Mouse (Mus musculus): Measurements from ENCODE around the gene Olfr553.
"Not testable (repeated sequence)": the region's sequence is repeated elsewhere in the genome, so short reads cannot be mapped to it uniquely, and the experiment has no call there.

Olfr553 gene

DNA sequence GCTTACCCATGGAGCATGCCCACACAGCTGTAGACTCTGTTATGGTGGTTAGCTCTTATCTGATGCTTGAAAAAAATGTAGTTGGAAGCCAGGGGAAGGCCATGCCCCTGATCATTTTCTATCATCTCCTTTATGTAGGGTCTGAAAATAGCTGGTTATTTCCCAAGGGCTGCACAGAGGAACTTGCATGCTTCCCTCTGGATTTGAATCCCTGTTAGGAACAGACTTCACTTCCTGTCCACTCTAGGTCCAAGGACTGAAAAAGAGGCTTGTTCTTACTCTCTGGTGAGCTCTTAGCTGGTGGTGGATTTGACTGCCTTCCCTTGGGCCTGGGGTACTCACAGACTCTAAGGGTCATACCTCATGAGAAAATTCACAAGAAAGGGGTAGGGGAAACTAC lies at the start of gene Olfr553:
TSS of gene Olfr553 (minus strand) at position 101 of the 400 bp plus-strand sequence.
- no peak for DNase-seq (ENCODE audit: low spot score)

DNA sequence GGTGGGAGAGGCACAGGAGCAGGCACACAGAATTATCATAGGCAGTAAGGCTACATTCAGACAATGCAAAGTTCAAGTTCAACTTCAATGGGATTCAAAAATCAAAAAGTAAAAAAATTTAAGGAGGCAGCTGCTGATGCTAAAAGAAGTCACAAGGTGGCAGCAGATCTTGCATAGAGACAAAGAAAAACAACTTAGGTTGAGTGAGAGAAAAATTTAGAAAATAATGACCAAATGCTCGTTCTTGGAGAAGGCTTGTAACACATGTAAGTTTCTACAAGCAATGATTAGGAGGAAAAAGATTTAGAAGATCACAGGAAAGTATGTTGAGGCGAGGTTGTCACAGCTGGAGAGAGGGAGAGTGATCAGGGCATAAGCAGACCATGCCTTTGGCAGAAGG lies 47.4 kb upstream of the Olfr553 start:
- no peak for DNase-seq (ENCODE audit: low spot score)

DNA sequence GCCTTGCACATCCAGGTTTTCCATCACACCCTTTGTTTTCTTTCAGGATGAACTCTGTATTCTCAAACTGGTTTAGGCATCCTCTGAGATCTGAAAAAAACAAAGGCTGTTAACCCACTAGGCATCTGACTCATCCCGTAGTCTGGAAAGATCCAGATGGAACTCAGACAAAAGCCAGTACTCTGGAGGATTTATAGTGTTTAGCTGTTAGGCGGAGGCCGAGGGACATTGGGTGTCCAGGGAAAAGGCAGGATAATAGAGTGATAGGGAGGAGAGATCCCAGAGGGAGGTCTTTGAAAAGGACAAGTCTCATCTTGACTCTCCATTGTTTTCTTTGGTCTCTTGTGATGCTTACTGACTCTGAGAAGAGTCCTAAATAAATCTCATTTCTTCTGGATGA lies 46.6 kb upstream of the Olfr553 start, which contains the start of gene Olfr556:
TSS of gene Olfr556 (plus strand) at position 301 of the 400 bp plus-strand sequence.
- DNase-seq (ENCODE audit: low spot score): no peak

DNA sequence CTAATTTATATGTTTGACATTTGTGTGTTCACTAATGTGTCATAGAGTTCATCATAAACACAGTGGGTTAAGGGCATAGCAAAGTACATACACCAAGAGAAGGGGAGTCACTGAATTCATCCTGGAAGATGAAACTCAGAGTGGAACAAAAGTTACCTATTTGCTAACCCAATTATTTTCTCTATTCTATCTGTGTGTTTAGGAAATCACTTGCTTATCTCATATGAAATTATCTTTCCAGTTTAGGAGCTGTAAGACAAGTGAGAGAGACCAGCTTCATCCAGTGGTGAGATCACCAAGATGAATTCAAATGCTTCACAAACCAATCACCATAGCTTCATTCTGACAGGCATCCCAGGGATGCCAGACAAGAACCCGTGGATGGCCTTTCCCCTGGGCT lies 40.5 kb upstream of the Olfr553 start, which contains the start of gene Olfr555:
TSS of gene Olfr555 (plus strand) at position 301 of the 400 bp plus-strand sequence.
- no peak for DNase-seq (ENCODE audit: low spot score)

DNA sequence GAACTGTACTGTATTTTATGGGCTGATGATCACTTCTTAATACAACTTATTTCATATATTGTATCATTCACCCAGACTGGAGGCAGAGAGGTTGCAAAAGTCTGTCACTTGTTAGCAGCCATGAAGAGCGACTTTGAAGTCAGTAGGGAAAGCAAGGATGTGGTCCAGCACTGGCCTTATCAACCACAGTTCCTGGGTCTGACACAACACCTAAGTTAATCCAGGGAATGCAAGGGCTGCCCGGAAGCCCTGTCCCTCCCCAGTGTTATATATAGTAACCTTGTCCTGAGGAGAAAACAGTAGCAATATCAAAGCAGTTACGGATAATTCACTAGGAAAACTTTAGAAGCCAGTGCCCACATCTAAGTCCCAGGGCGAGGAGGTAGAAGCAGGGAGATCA lies 26.9 kb upstream of the Olfr553 start:
- DNase-seq (ENCODE audit: low spot score): not testable (repeated sequence)

DNA sequence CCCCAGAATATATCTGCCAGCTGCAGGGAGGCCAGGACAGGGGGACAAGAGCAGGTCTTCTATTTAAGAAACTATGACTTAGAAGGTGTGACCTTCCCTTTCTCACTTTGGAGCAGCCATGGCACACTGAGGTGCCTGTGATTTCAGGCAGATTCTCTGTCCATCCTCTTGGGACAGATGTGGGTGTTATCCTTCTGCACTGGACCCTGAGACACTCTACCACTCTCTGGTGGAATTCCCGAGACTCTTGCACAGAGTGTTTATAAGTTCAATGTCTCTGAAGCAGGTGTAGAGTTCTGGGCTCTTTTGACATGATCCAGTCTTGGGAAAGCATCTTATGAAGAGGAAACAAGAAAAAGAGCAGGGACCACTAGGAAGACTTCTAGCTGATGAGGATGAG lies 20.1 kb upstream of the Olfr553 start, which contains the start of gene Olfr554:
TSS of gene Olfr554 (plus strand) at position 301 of the 400 bp plus-strand sequence.
- DNase-seq (ENCODE audit: low spot score): no peak

DNA sequence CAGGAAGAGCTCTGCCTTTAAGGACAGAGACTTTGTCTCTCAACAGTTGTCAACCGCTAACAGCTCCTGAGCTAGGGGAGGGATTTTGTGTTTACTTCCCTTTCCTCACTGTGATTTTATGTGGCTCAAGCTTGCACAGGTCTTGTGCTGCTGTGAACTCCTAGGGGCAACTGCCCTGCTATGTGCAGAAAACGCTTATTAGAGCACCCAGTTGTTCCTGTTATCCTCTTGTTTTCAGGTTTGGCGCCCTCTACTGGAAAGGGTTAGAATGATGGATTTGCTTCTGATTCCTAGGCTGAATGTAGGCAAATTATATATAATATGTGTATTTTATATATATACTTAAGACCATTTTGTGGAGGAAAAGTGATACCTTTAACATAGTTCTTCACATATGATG lies 18.6 kb upstream of the Olfr553 start:
- DNase-seq (ENCODE audit: low spot score): peak; percentile 31

DNA sequence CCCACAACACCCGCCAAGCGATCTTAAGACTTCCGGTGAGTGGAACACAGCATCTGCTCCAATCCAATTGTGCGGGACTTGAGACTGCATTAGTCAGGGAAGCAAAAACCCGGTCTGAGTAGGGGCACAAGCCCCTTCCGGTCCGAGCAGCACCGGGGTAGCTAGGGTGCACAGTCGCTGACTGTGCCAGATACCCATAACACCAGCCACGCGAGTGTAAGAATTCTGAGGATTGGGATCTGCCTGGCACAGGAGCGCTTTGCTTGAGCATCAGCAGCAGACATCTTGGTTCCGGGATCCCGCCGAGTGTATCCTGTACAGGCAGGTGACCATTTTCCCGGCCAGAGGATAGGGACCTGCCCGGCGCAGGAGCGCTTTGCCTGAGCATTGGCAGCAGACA lies 2.4 kb upstream of the Olfr553 start:
- not testable (repeated sequence) for DNase-seq (ENCODE audit: low spot score)

DNA sequence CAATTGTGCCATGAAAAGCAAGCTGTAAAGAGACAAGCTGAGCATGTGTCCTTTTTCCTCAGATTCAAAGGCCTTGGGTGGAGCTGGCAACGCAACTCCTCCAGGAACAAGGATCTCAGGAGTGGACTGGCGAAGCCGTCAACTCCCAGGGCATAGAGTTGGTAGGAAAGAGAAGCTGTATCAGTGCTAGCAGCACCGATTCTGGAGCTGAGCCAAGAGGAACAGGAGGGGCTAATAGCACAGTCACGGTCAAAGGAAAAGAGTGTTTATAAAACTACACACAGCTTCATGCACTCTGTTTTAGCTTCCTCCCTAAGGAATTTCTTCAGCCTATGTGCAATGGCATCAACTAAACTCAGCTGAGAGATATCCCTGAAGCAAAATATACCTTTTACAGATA lies 1.6 kb upstream of the Olfr553 start:
- DNase-seq (ENCODE audit: low spot score): no peak

DNA sequence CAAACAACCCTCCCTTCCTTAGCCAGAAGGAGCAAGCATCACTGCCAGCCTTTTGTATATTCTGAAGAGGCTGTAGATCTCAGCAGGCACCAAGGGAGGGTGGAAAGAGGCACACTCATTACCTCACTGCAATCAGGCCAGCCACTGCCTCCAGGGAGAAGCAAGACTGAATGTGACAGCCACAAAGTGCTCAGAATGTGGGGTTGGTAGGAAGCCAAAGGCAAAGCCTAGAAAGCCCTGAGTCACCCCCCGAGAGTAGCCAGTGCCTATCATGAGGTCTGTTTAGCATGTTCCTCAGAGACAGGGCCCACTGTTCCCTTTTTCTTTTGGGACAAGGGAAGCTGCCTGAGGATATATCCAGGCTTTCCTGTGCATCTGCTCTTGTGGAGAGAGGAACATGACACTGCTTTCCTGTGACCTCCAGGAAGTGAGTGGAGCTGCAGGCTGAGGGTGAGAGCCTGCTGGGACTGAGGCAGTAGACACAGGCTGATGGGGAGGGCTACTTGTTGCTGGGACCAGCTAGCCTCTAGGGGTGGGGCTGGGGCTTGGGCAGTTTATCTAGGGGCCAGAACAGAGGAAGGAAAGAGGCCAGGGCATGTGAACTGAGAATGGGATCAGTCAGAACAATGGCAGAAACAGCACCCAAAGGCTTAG lies 20.5 kb downstream of the Olfr553 start, which contains the start of gene Olfr552:
TSS of gene Olfr552 (plus strand) at position 393 of the 654 bp plus-strand sequence.
- no peak for DNase-seq (ENCODE audit: low spot score)

DNA sequence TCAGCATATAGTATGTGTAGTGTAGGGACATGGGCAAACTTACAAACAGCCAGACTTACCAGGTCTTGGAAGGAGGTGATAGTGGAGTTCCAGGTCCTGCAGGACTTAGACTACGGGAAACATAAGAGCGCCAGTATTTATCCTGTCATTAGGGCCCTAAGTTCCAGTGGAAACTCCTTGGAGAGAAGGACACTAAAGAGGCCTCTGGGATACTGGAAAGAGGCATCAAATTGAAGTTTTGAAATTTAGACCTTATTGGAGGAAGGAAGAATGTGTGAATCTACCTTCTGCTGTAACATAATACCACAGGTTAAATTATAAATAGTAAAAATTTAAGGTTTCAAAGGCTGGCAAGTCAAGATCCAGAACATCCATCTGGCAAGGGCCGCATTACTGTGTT lies 26.2 kb downstream of the Olfr553 start, which contains the start of gene Olfr551:
TSS of gene Olfr551 (minus strand) at position 101 of the 400 bp plus-strand sequence.
- DNase-seq (ENCODE audit: low spot score): no peak

DNA sequence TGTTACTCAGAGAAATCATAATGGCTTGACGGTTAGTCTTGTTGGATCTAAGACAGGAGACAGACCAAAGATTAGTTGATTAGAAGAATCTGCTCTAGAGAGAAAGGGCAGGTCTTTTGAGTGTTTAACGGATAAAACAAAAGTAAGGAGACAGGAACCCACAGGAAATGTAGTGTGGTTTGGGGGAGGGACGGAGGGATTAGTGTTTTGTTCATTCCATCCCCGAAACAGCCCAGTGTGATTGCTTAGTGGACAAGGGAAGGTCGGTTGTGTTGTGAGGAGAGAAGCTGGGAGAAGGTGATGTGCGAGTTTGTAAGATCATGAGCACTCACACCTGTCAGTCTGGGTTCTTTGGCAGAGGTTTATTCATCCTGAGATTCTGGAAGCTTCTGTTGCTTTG lies 42.0 kb downstream of the Olfr553 start:
- no peak for DNase-seq (ENCODE audit: low spot score)

DNA sequence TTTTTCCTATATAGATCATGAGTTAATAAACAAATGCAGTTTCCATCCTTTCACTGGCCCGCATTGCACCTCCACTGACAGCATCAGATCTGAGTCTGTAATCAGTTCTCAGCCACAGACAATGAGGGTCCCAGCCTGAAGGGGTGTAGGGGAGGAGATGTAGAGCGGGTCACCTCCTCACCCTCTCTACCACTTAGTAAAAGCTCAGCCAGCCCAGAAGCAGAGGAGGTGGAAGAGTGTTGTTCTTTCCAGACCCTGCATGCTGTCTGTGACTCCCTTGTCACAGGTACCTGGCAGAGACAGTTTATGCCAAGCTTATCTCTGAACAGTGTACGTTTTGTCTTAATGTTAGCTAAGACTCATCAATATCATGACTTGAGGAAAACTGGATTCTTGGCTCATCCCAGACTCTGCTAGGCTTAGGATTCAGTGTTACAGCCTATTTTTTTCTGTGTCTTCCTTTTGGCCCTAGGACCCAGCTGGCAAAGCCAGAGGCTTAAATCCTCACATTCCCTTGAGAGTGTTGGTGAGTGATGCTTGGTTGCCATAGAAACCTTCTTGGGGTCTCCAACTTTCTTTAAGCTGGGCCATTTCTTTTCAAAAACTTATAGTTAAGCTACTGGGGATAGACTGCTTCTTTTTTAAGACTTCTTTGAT lies 44.7 kb downstream of the Olfr553 start:
- no peak for DNase-seq (ENCODE audit: low spot score)

DNA sequence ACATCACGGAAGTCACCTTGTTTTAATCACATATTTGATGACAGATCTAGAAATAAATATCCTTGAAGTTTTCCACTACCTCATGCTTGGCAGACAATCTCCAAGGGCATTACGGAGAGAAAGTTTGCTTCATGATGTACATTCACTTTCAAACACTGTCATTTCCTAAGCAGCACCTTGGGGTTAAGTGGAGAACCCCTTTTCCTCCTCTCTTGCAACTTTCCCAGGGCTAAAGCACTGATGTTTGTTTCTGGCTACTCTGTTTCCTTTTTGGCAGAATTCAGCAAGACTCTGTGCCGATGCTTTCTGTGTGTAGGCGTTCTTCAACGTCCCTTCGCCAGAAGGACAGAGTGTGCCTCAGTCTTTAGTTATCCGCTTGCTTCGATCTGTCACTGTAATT lies 46.9 kb downstream of the Olfr553 start, which contains the start of gene Olfr550:
TSS of gene Olfr550 (plus strand) at position 301 of the 400 bp plus-strand sequence.
- DNase-seq (ENCODE audit: low spot score): no peak

DNA sequence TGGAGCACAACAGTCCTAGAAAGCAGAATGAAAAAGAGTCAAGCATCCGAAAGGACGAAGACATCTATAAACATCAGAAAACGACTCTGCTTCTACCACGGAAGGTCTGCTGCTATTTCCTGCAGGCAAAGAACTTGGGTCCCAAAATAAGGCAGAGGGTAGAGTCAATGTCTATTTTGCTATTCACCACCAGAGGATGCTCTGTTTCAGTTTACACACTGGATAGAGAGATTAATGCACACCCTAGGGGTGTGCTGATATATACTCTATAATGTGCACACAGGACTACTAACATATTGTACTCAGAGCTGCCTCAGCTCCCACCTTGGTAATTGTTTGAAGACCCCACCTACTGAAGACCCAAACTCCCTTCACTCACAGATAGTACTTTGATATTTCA lies 51.8 kb downstream of the Olfr553 start:
- DNase-seq (ENCODE audit: low spot score): no peak

DNA sequence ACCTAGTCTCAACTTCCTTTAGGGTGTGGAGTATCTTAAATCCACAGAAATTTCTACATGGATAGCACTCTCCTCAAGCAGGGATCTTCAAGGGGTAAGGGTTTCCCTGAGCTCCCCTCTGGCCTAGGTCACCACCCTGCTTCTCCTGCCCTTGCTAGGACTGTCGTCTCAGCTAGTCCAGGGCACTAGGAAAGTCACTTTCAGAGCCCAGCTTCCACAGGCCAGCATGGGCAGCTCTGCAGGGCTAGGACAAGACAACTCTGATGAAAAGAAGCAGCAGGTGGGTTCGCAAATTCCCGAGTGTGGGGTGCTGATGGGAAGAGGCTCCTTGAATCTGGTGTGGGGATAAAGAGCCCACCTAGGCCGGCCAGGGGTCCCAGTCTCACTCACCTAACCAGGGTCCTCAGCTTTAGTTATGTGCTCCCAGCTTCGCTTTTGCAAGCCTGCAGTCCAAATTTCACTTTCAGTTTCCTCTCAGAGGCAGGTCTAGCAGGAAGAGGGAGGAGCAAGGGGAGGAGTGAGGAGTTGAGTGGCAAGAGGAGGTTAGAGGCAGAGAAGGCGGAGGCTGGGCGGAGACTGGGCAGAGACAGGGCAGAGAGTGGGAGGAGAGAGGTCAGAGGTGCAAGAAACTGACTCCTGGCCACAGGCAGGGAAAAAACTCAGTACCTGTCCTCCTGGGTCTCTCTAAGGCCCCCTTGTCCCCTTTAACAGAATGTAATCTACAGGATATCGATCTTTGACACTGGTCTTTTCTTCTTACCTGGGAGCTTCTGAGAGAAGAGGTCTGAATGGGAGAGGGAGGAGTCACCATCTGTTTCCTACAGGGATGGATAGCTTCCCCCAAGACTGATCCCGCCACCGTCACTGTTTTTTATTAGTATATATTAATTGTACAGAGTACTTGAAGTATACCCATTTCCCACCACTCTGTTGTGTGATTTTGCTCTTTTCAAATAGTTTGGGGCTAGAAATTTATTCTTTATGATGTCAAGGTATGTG lies 52.7 kb downstream of the Olfr553 start, which contains the start of gene Trim21:
TSS of gene Trim21 (minus strand) at position 488 of the 999 bp plus-strand sequence.
- DNase-seq (ENCODE audit: low spot score): peak; percentile 30

Measured in layer of hippocampus, adult 9-10 months (tissue).